Mouse (Mus musculus) lung, adult 2 months (tissue): ENCODE data around the gene Slc1a7.

ENCODE experiments used
- CTCF ChIP-seq: fragments of 200-500 bp; IDR thresholded peaks from 2 replicates; pipeline ENCODE4 v1.5.1; 2011; ENCODE audit warnings: mild to moderate bottlenecking, low read length, control low read depth; ENCODE audit not compliant: insufficient read depth
- POLR2A ChIP-seq: fragments of 200-500 bp; IDR thresholded peaks from 2 replicates; pipeline ENCODE4 v1.6.1; 2011; ENCODE audit warnings: low read depth, mild to moderate bottlenecking, control low read depth, low read length, borderline replicate concordance; ENCODE audit errors: extremely low read depth

DNA sequence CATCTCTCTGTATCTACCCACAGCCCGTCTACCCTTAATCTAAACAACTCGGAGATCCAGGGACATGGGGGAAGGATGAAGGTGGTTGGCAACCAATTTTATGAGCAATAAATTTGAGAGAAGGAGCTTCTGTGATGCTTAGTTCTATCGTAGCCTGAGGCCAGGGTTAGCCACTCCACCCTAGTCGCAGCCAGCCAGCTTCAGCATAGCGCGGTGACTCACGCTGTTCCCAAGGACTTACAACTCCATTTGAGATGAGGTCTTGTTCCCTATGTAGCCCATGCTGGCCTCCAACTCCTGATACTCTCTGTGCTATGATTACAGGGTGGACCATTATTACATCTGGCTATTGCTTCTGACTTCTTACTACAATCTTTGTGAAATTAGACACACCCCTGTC, 25.4 kb upstream of the Slc1a7 start:
- TF ChIP-seq CTCF (no peak), POLR2A (no peak)
